Mouse (Mus musculus) cerebellum, adult (tissue): ENCODE results near the gene Dis3.
A peak's percentile ranks its signal among the peaks of the same experiment; 100 is the strongest.
"Not testable (repeated sequence)": the region's sequence is repeated elsewhere in the genome, so short reads cannot be mapped to it uniquely, and the experiment has no call there.

Experiments
- ATAC-seq: cut with Nextera tagmentation; 2 replicates; pipeline ENCODE4 v1.9.2; 2017; ENCODE audit warnings: mild to moderate bottlenecking, moderate library complexity, mixed read lengths; ENCODE audit not compliant: insufficient number of reproducible peaks, low FRiP score, low TSS enrichment

The Dis3 gene

GRCm38 (mm10) chr14:99071146-99071545 is 28.4 kb downstream of the Dis3 start:
- ATAC-seq, result no peak

- ATAC-seq, result no peak
Measured at GRCm38 (mm10) chr14:99063091-99063490, 36.5 kb downstream of the Dis3 start.

GRCm38 (mm10) chr14:99060616-99061015 is 39.0 kb downstream of the Dis3 start:
- ATAC-seq, result peak; percentile 52; the same call in 1 of the 2 replicates

- peak; percentile 88 for ATAC-seq
Measured at GRCm38 (mm10) chr14:99058959-99059586, 40.5 kb downstream of the Dis3 start.

GRCm38 (mm10) chr14:99046782-99047181 is 52.8 kb downstream of the Dis3 start:
- peak; percentile 6; the same call in 1 of the 2 replicates for ATAC-seq

- ATAC-seq, result peak; percentile 95
Measured at GRCm38 (mm10) chr14:99046031-99046781, 53.4 kb downstream of the Dis3 start, which contains the start of the genes Mzt1 and Bora. Gene Mzt1, minus strand, starts transcription at chr14:99046134. Gene Bora, plus strand, starts transcription at chr14:99046222.

- ATAC-seq, result peak; percentile 22
Measured at GRCm38 (mm10) chr14:99045378-99046030, 54.1 kb downstream of the Dis3 start.

GRCm38 (mm10) chr14:99044718-99045117 is 54.9 kb downstream of the Dis3 start:
- no peak for ATAC-seq

- no peak for ATAC-seq
Measured at GRCm38 (mm10) chr14:99044096-99044495, 55.5 kb downstream of the Dis3 start.

GRCm38 (mm10) chr14:99043499-99043898 is 56.1 kb downstream of the Dis3 start:
- ATAC-seq, result no peak

GRCm38 (mm10) chr14:99041416-99041815 is 58.2 kb downstream of the Dis3 start:
- ATAC-seq, result no peak

GRCm38 (mm10) chr14:99039308-99039707 is 60.3 kb downstream of the Dis3 start:
- ATAC-seq, result not testable (repeated sequence)

GRCm38 (mm10) chr14:99037703-99038102 is 61.9 kb downstream of the Dis3 start:
- ATAC-seq, result no peak

- no peak for ATAC-seq
Measured at GRCm38 (mm10) chr14:99036039-99036438, 63.5 kb downstream of the Dis3 start.

- ATAC-seq, result not testable (repeated sequence)
Measured at GRCm38 (mm10) chr14:99034851-99035250, 64.7 kb downstream of the Dis3 start.

GRCm38 (mm10) chr14:99032596-99032995 is 67.0 kb downstream of the Dis3 start:
- ATAC-seq, result no peak

GRCm38 (mm10) chr14:99031337-99031873 is 68.2 kb downstream of the Dis3 start:
- ATAC-seq, result no peak

GRCm38 (mm10) chr14:99029987-99030386 is 69.6 kb downstream of the Dis3 start:
- no peak for ATAC-seq
